Mouse (Mus musculus): Measurements from ENCODE around the gene Cd180.

Cd180 gene

GRCm38 (mm10) chr13:102786666-102787230, 93.4 kb downstream of the Cd180 start:
- DNase-seq: no peak
